Mouse (Mus musculus) megakaryocyte progenitor cell, adult 5-6 weeks (primary cell): ENCODE data around the gene Polr2f. TPM values are rescaled to one million over a fixed set of nuclear protein-coding genes. Genes with fewer than 3 reads are reported as not detected.

Experiments used
- total RNA-seq, 2 experiments: library from RNA; stranded (forward) in 1 of 2; stranded (reverse) in 1 of 2; fragments of 157-497, 149-512 nt in 1 of 2; fragments of 200-1000 nt in 1 of 2; gene quantifications; 2 replicates each; pipeline versions ENCODE4 v1.2.3 to v1.2.4; 2015 to 2017

Gene Polr2f
- total RNA-seq, 2 experiments from 2014 or later = 88.6 to 114 TPM

Other genes with a start within 250 kb of the Polr2f start
- not detected in 2 replicates for gene Gm49510, start 241.3 kb upstream of the Polr2f start, total RNA-seq (2015)
- 1.2 and 2.6 TPM in 2 replicates for gene Gm49510, start 241.3 kb upstream of the Polr2f start, total RNA-seq (2017)
- 42.5 and 55.8 TPM in 2 replicates for gene Sh3bp1, start 241.2 kb upstream of the Polr2f start, total RNA-seq (2015)
- gene Sh3bp1, start 241.2 kb upstream of the Polr2f start, total RNA-seq (2017) = 18.9 and 22.9 TPM in 2 replicates
- 9.5 and 12.8 TPM in 2 replicates for gene Pdxp, start 227.1 kb upstream of the Polr2f start, total RNA-seq (2015)
- gene Pdxp, start 227.1 kb upstream of the Polr2f start, total RNA-seq (2017) = 5.0 and 8.8 TPM in 2 replicates
- 480 and 550 TPM in 2 replicates for gene Lgals1, start 214.3 kb upstream of the Polr2f start, total RNA-seq (2015)
- gene Lgals1, start 214.3 kb upstream of the Polr2f start, total RNA-seq (2017) = 648 and 851 TPM in 2 replicates
- 38.7 and 47.6 TPM in 2 replicates for gene Nol12, start 206.1 kb upstream of the Polr2f start, total RNA-seq (2015)
- 19.9 and 25.2 TPM in 2 replicates for gene Nol12, start 206.1 kb upstream of the Polr2f start, total RNA-seq (2017)
- 66.0 and 71.4 TPM in 2 replicates for gene Triobp, start 193.3 kb upstream of the Polr2f start, total RNA-seq (2015)
- gene Triobp, start 193.3 kb upstream of the Polr2f start, total RNA-seq (2017) = 20.7 and 26.0 TPM in 2 replicates
- 11.1 and 14.5 TPM in 2 replicates for gene H1f0, start 112.6 kb upstream of the Polr2f start, total RNA-seq (2015)
- 24.3 and 29.0 TPM in 2 replicates for gene H1f0, start 112.6 kb upstream of the Polr2f start, total RNA-seq (2017)
- gene Galr3, start 99.1 kb upstream of the Polr2f start, total RNA-seq (2015) = 0.15 and 0.69 TPM in 2 replicates
- gene Galr3, start 99.1 kb upstream of the Polr2f start, total RNA-seq (2017) = 0.29 and 0.91 TPM in 2 replicates
- gene Ankrd54, start 78.1 kb upstream of the Polr2f start, total RNA-seq (2015) = 16.0 and 17.3 TPM in 2 replicates
- 11.2 and 18.8 TPM in 2 replicates for gene Ankrd54, start 78.1 kb upstream of the Polr2f start, total RNA-seq (2017)
- gene Eif3l, start 65.8 kb upstream of the Polr2f start, total RNA-seq (2015) = 192 and 203 TPM in 2 replicates
- 259 and 271 TPM in 2 replicates for gene Eif3l, start 65.8 kb upstream of the Polr2f start, total RNA-seq (2017)
- gene Micall1, start 32.1 kb upstream of the Polr2f start, total RNA-seq (2015) = 4.8 and 5.6 TPM in 2 replicates
- 3.6 and 5.5 TPM in 2 replicates for gene Micall1, start 32.1 kb upstream of the Polr2f start, total RNA-seq (2017)
- 0.99 TPM in 1 of 2 replicates, not detected in the other for gene 1700088E04Rik, start 244 bp downstream of the Polr2f start, total RNA-seq (2015)
- not detected in 2 replicates for gene 1700088E04Rik, start 244 bp downstream of the Polr2f start, total RNA-seq (2017)
- gene Sox10, start 24.2 kb downstream of the Polr2f start, total RNA-seq (2015) = not detected in 2 replicates
- not detected in 2 replicates for gene Sox10, start 24.2 kb downstream of the Polr2f start, total RNA-seq (2017)
- 4.1 and 8.3 TPM in 2 replicates for gene Pick1, start 88.2 kb downstream of the Polr2f start, total RNA-seq (2015)
- 8.8 and 9.0 TPM in 2 replicates for gene Pick1, start 88.2 kb downstream of the Polr2f start, total RNA-seq (2017)
- gene Gm49486, start 88.4 kb downstream of the Polr2f start, total RNA-seq (2015) = 0.22 and 0.46 TPM in 2 replicates
- gene Gm49486, start 88.4 kb downstream of the Polr2f start, total RNA-seq (2017) = not detected in 2 replicates
- not detected in 2 replicates for gene Slc16a8, start 113.8 kb downstream of the Polr2f start, total RNA-seq (2015)
- gene Slc16a8, start 113.8 kb downstream of the Polr2f start, total RNA-seq (2017) = not detected in 2 replicates
- gene Baiap2l2, start 144.5 kb downstream of the Polr2f start, total RNA-seq (2015) = 0.27 and 0.34 TPM in 2 replicates
- not detected in 2 replicates for gene Baiap2l2, start 144.5 kb downstream of the Polr2f start, total RNA-seq (2017)
- gene Pla2g6, start 187.4 kb downstream of the Polr2f start, total RNA-seq (2015) = 6.9 and 8.4 TPM in 2 replicates
- 6.6 and 6.9 TPM in 2 replicates for gene Pla2g6, start 187.4 kb downstream of the Polr2f start, total RNA-seq (2017)
- gene Maff, start 205.6 kb downstream of the Polr2f start, total RNA-seq (2015) = 3.2 and 3.9 TPM in 2 replicates
- gene Maff, start 205.6 kb downstream of the Polr2f start, total RNA-seq (2017) = 1.5 and 1.7 TPM in 2 replicates